Mouse (Mus musculus) heart, postnatal 14 days (tissue): ENCODE results near the gene Unc45b. TPM values are rescaled to one million over a fixed set of nuclear protein-coding genes. Genes with fewer than 3 reads are reported as not detected.

ENCODE experiments used
- DNase-seq, 2 experiments: peaks; one replicate each; pipeline ENCODE4 v3.0.0; 2021 to 2022
- intact Hi-C: fragments of 180-260 bp; cut with DNase I; formaldehyde crosslinking; loops from one replicate; pipeline ENCODE4 v1.15.1; 2025
- long read RNA-seq, 2 experiments: library from polyadenylated mRNA; stranded (forward); transcript quantifications; one replicate each; pipeline ENCODE4 v2.0.0; 2021
- total RNA-seq, 2 experiments: library from RNA; stranded (reverse); gene quantifications; 2 replicates each; pipeline ENCODE4 v1.2.3; 2021

Unc45b gene
- 100 to 1,000 TPM; 162 to 164 TPM for total RNA-seq
- long read RNA-seq, experiment 1, transcript Unc45b-201 (20 exons, 3,549 nt), result major isoform, 221 of 293 reads
- long read RNA-seq, experiment 1, partial matches to known transcripts, result 38 of 293 reads
- long read RNA-seq, experiment 1, other reads (novel, unspliced or antisense), result 34 of 293 reads
- long read RNA-seq, experiment 2, transcript Unc45b-201 (20 exons, 3,549 nt), result major isoform, 220 of 289 reads
- long read RNA-seq, experiment 2, partial matches to known transcripts, result 27 of 289 reads
- long read RNA-seq, experiment 2, other reads (novel, unspliced or antisense), result 42 of 289 reads

GRCm38 (mm10) chr11:82910250-82910649 lies at the start of gene Unc45b:
Gene Unc45b (plus strand): TSS chr11:82910550.
- intact Hi-C loops, result no loop called here
- DNase-seq, result no peak

GRCm38 (mm10) chr11:82860759-82861158 lies 49.6 kb upstream of the Unc45b start:
- intact Hi-C loops, result no loop called here
- no peak for DNase-seq

GRCm38 (mm10) chr11:82861558-82861957 lies 48.8 kb upstream of the Unc45b start:
- intact Hi-C loops, result no loop called here
- DNase-seq, result no peak

- no peak for DNase-seq
- intact Hi-C loops, result no loop called here
These were observed 47.7 kb upstream of the Unc45b start for GRCm38 (mm10) chr11:82862638-82863037.

GRCm38 (mm10) chr11:82863059-82863458 lies 47.3 kb upstream of the Unc45b start:
- no peak for DNase-seq
- intact Hi-C loops, result no loop called here

- no peak for DNase-seq
- intact Hi-C loops, result no loop called here
These were observed 46.8 kb upstream of the Unc45b start for GRCm38 (mm10) chr11:82863488-82863931.

GRCm38 (mm10) chr11:82865957-82866356 lies 44.4 kb upstream of the Unc45b start:
- intact Hi-C loops, result no loop called here
- DNase-seq, result no peak

- no peak for DNase-seq
These were observed 43.3 kb upstream of the Unc45b start for GRCm38 (mm10) chr11:82866850-82867564.

GRCm38 (mm10) chr11:82867956-82868355 lies 42.4 kb upstream of the Unc45b start:
- no peak for DNase-seq
- intact Hi-C loops, result no loop called here

More at GRCm38 (mm10) chr11:82866850-82867564, 43.3 kb upstream of the Unc45b start:
- intact Hi-C loops, result no loop called here

GRCm38 (mm10) chr11:82869506-82870172 lies 40.7 kb upstream of the Unc45b start:
- intact Hi-C loops, result loop anchor here (1.0 to 5.0 kb wide), 3 partner anchors 50 to 122 kb away; partner anchors contain the start of genes Cct6b and Zfp830
- no peak for DNase-seq

GRCm38 (mm10) chr11:82870173-82871030 lies 39.9 kb upstream of the Unc45b start:
- peak; percentile 56 to 61 for DNase-seq
- intact Hi-C loops, result loop anchor here (1.0 to 5.0 kb wide), 3 partner anchors 51 to 123 kb away; partner anchors contain the start of genes Cct6b and Zfp830

- DNase-seq, result peak; percentile 98
- intact Hi-C loops, result loop anchor here (5.0 kb wide), 2 partner anchors 109 to 124 kb away; partner anchors contain the start of genes Cct6b and Zfp830
These were observed 39.3 kb upstream of the Unc45b start, which contains the start of gene Rffl for GRCm38 (mm10) chr11:82871031-82871446. Gene Rffl (minus strand): TSS chr11:82871210.

- no peak for DNase-seq
- intact Hi-C loops, result loop anchor here (5.0 kb wide), 2 partner anchors 113 to 128 kb away; partner anchors contain the start of genes Cct6b and Zfp830
These were observed 35.4 kb upstream of the Unc45b start for GRCm38 (mm10) chr11:82874924-82875323.

GRCm38 (mm10) chr11:82875631-82876030 lies 34.7 kb upstream of the Unc45b start:
- intact Hi-C loops, result no loop called here
- no peak for DNase-seq

- DNase-seq, result no peak
These were observed 32.5 kb upstream of the Unc45b start for GRCm38 (mm10) chr11:82877726-82878344.

GRCm38 (mm10) chr11:82883180-82883579 lies 27.2 kb upstream of the Unc45b start:
- no peak for DNase-seq
- intact Hi-C loops, result no loop called here

More at GRCm38 (mm10) chr11:82877726-82878344, 32.5 kb upstream of the Unc45b start:
- intact Hi-C loops, result no loop called here

GRCm38 (mm10) chr11:82886559-82886958 lies 23.8 kb upstream of the Unc45b start:
- intact Hi-C loops, result no loop called here
- no peak for DNase-seq

- DNase-seq, result no peak
- intact Hi-C loops, result no loop called here
These were observed 21.8 kb upstream of the Unc45b start for GRCm38 (mm10) chr11:82888491-82888946.
